Mouse (Mus musculus) liver, embryonic 14.5 days (tissue): ENCODE results near the gene Ppp1r37.

Source experiments
- CTCF ChIP-seq: IDR thresholded peaks from 2 replicates; pipeline ENCODE4 v1.5.1; 2016; ENCODE audit warnings: antibody characterized with exemption, low read depth, control low read depth
- EP300 ChIP-seq: IDR thresholded peaks from 2 replicates; pipeline ENCODE4 v1.6.1; 2016; ENCODE audit warnings: antibody characterized with exemption, low read depth

DNA sequence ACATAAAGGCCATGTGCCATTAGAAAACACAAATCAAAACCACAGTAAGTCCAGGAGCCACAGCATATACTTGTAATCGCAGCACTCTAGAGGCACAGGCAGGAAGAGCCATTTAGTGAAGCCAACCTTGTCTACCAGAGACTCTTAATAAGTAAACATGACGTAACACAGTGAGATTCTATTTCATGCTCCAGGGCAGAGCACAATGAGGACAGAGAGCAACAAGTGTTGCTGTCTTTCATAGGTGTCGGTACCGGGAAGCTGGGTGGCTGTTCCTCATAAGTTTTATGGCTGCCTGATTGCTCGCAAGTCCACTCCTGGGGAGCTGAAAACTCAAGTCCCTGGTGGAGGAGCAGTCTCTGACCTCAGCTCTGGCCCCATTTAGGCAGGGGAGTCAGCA is 11.2 kb downstream of the Ppp1r37 start:
- TF ChIP-seq CTCF (no peak), EP300 (no peak)
